Mouse (Mus musculus): ENCODE measurements around the gene Slc13a4. TPM values are rescaled to one million over a fixed set of nuclear protein-coding genes. Genes with fewer than 3 reads are reported as not detected.

Gene Slc13a4
- polyA plus RNA-seq, 1 experiment from 2014 or later = 4.6 TPM

DNA sequence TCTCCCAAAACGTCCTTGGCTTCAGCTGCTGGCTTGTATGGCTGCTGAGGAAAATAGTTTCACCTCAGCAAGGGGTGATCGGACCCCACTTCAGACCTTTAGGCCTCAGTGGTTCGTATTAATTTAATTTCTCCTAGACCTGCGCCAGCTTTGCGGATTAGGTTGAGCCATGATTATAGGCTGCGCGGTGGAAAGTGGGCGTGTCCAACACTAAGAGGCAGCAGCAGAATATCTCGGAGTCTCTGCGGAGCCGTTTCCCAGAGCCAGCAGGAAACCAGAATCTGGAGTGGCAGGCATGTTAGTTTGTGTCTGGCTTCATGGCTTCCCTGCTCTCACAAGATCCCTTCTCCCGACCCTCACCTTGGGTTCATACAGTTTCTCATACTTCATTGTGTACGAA is 38.3 kb downstream of the Slc13a4 start:
- Histone ChIP-seq H3K4me2 (ENCODE audit: low read length) (no peak overlapping the region), H3K4me1 (replicated peaks; ENCODE audit: control insufficient read depth, insufficient read depth, low read length) (no peaks in the 10 kb centered on the region), H3K27me3 (replicated peaks; ENCODE audit: control insufficient read depth, insufficient read depth, low read length) (no peaks in the 10 kb centered on the region), H3K4me3 (replicated peaks; ENCODE audit: low read length) (no peak overlapping the region), H3K9me3 (ENCODE audit: control insufficient read depth, low read length) (no peaks in the 10 kb centered on the region), H3K36me3 (ENCODE audit: control insufficient read depth, insufficient read depth) (no peaks in the 10 kb centered on the region), H3K27ac (ENCODE audit: low read length) (no peak overlapping the region), H3K9ac (replicated peaks; ENCODE audit: low read depth, low read length) (no peak overlapping the region)
- ATAC-seq = no peak
- 78% methylated on average over 13 of the region's 13 CpGs for WGBS

DNA sequence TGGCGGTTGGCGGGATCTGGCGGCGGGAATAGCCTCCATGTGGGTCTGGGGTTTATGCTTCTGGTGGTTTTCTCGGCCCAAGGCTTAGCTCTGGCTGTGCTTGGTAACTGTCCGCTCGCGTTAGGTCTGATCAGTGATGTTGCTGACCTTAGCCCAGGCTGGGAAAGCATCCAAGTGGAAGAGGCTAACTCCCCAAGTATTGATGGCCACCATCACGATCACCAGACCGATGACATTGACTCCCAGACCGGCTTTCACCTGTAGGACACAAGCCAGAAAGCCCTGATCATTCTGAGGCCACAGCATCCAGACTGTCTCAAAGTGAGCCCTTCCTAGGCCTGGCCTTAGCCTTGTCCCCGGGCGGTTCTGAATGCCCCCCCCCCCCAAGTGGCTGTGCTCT is 39.2 kb downstream of the Slc13a4 start:
- ATAC-seq = no peak
- WGBS = 95% methylated on average over 13 of the region's 13 CpGs
- Histone ChIP-seq H3K36me3 (ENCODE audit: control insufficient read depth, insufficient read depth) (0 out of 2 replicates have a peak, but pooled peaks cover 2% of the 10 kb centered on the region), H3K4me3 (replicated peaks; ENCODE audit: low read length) (no peak overlapping the region), H3K27me3 (replicated peaks; ENCODE audit: control insufficient read depth, insufficient read depth, low read length) (no peaks in the 10 kb centered on the region), H3K27ac (ENCODE audit: low read length) (no peak overlapping the region), H3K4me1 (replicated peaks; ENCODE audit: control insufficient read depth, insufficient read depth, low read length) (no peaks in the 10 kb centered on the region), H3K9ac (replicated peaks; ENCODE audit: low read depth, low read length) (no peak overlapping the region), H3K9me3 (ENCODE audit: control insufficient read depth, low read length) (no peaks in the 10 kb centered on the region), H3K4me2 (ENCODE audit: low read length) (no peak overlapping the region)

DNA sequence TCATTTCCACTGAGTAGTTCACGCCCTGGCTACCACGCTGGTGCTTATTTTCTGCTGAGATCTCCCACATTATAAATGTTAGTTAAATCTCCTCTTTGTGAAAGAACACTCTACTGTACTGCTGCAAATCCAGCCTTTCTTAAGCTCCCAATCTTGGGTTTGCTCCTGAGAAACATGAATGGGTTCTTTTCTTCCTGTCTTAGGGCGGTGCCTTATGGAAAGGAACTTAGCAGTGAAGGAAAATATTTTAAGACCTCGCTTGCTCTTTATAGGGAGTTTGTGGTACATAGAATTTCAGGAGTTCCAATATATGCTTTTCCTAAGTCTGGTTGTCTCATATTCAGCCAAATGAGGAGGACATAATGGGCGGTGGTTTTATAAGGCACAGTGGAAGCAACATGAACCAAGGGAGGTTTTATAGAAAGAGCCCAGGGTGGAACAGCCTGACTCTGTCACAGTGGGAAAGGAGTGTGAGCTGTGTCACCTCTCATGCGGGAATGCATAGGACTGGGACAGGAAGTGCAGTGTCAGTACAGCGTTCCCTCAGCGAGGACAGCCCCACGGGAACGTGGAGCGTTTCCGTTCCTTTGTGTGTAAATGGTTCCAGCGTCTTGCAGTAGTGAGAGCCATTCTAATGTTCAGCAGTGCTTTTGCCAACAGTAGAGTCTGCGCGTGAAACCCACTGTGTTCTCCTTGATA is 42.2 kb downstream of the Slc13a4 start:
- peaks cover 5% of the 10 kb centered on the region; the same call in 1 of the 2 replicates for H3K36me3 ChIP-seq (ENCODE audit: control insufficient read depth, insufficient read depth)
- 86% methylated on average over 15 of the region's 15 CpGs for WGBS
- no peaks in the 10 kb centered on the region for H3K27me3 ChIP-seq (replicated peaks; ENCODE audit: control insufficient read depth, insufficient read depth, low read length)
- no peaks in the 10 kb centered on the region for H3K4me1 ChIP-seq (replicated peaks; ENCODE audit: control insufficient read depth, insufficient read depth, low read length)
- no peaks in the 10 kb centered on the region for H3K9me3 ChIP-seq (ENCODE audit: control insufficient read depth, low read length)
- no peak overlapping the region for H3K27ac ChIP-seq (ENCODE audit: low read length)
- ATAC-seq = no peak
- H3K4me2 ChIP-seq (ENCODE audit: low read length) = no peak overlapping the region
- H3K9ac ChIP-seq (replicated peaks; ENCODE audit: low read depth, low read length) = no peak overlapping the region
- H3K4me3 ChIP-seq (replicated peaks; ENCODE audit: low read length) = no peak overlapping the region

DNA sequence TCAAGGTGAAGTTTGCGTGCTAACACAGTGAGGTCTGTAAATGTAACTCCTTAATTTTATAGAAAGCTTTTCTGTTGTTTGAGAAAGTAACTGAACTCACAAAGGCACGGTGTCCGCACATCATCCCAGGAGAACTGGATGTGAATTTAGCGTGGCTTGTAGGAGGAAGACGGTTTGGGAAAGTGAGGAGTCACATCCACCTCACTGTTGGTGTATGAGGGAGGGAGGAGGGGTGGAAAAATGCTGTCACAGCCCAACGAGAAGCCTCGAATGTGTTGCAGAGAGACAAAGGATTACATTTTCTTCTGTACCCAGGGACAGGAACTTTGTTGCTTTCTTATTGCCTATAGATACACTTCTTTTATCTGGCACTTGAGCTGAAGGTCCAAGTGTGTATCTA is 47.4 kb downstream of the Slc13a4 start:
- Histone ChIP-seq H3K36me3 (ENCODE audit: control insufficient read depth, insufficient read depth) (peaks cover 5% of the 10 kb centered on the region; the same call in 1 of the 2 replicates), H3K9ac (replicated peaks; ENCODE audit: low read depth, low read length) (no peak overlapping the region), H3K27ac (ENCODE audit: low read length) (no peak overlapping the region), H3K4me1 (replicated peaks; ENCODE audit: control insufficient read depth, insufficient read depth, low read length) (peaks cover 3% of the 10 kb centered on the region; the same call in 1 of the 2 replicates), H3K4me2 (ENCODE audit: low read length) (no peak overlapping the region), H3K4me3 (replicated peaks; ENCODE audit: low read length) (no peak overlapping the region), H3K27me3 (replicated peaks; ENCODE audit: control insufficient read depth, insufficient read depth, low read length) (no peaks in the 10 kb centered on the region), H3K9me3 (ENCODE audit: control insufficient read depth, low read length) (no peaks in the 10 kb centered on the region)
- no peak for ATAC-seq
- WGBS = 86% methylated on average over 7 of the region's 7 CpGs

DNA sequence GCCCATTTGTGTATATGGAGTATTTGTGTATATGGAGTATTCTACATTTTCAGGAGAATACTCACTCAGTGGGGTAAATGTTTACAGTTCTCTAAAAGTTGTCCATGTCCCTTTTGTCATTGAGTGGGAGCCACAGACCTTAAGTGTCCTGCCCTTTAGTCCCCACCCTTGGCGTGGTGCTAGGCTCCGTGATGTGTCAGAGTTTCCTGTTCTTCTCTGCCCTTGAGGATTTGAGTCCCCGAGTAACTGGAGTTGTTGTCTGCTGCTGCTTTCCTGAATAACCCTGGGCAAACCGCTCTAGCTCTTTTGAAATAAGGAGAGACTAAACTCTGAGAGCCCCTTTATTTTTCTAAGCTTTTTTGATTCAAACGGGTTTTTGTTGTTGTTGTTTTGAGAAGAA is 48.4 kb downstream of the Slc13a4 start:
- H3K9ac ChIP-seq (replicated peaks; ENCODE audit: low read depth, low read length) = no peak overlapping the region
- no peaks in the 10 kb centered on the region for H3K9me3 ChIP-seq (ENCODE audit: control insufficient read depth, low read length)
- H3K4me1 ChIP-seq (replicated peaks; ENCODE audit: control insufficient read depth, insufficient read depth, low read length) = peaks cover 11% of the 10 kb centered on the region
- no peak overlapping the region for H3K4me3 ChIP-seq (replicated peaks; ENCODE audit: low read length)
- H3K36me3 ChIP-seq (ENCODE audit: control insufficient read depth, insufficient read depth) = peaks cover 5% of the 10 kb centered on the region; the same call in 1 of the 2 replicates
- no peak overlapping the region for H3K4me2 ChIP-seq (ENCODE audit: low read length)
- H3K27ac ChIP-seq (ENCODE audit: low read length) = no peak overlapping the region
- WGBS = 83% methylated on average over 5 of the region's 5 CpGs
- no peak for ATAC-seq
- no peaks in the 10 kb centered on the region for H3K27me3 ChIP-seq (replicated peaks; ENCODE audit: control insufficient read depth, insufficient read depth, low read length)

DNA sequence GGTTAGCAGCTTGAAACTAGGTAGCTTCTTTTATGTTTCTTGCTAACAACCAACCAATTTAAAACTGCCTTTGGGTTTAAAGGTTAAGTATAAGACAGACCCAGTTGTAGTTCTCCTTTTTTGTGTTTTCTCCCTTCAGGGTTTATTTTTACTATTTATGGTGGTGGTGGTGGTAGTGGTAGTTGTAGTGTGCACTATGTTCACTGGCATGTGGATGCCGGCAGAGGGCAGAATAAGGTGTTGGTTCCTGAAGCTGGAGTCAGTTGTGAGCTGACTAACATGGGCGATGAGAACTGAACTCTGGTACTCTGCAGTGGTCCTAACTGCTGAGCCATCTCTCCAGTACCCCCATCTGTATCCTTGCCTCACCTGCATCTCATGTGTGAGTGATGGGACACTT is 49.0 kb downstream of the Slc13a4 start:
- H3K4me3 ChIP-seq (replicated peaks; ENCODE audit: low read length) = no peak overlapping the region
- ATAC-seq = no peak
- peaks cover 16% of the 10 kb centered on the region for H3K4me1 ChIP-seq (replicated peaks; ENCODE audit: control insufficient read depth, insufficient read depth, low read length)
- H3K9ac ChIP-seq (replicated peaks; ENCODE audit: low read depth, low read length) = no peak overlapping the region
- H3K4me2 ChIP-seq (ENCODE audit: low read length) = no peak overlapping the region
- WGBS = 91% methylated on average over 2 of the region's 2 CpGs
- H3K36me3 ChIP-seq (ENCODE audit: control insufficient read depth, insufficient read depth) = peaks cover 4% of the 10 kb centered on the region; the same call in 1 of the 2 replicates
- H3K27ac ChIP-seq (ENCODE audit: low read length) = no peak overlapping the region
- no peaks in the 10 kb centered on the region for H3K9me3 ChIP-seq (ENCODE audit: control insufficient read depth, low read length)
- no peaks in the 10 kb centered on the region for H3K27me3 ChIP-seq (replicated peaks; ENCODE audit: control insufficient read depth, insufficient read depth, low read length)

DNA sequence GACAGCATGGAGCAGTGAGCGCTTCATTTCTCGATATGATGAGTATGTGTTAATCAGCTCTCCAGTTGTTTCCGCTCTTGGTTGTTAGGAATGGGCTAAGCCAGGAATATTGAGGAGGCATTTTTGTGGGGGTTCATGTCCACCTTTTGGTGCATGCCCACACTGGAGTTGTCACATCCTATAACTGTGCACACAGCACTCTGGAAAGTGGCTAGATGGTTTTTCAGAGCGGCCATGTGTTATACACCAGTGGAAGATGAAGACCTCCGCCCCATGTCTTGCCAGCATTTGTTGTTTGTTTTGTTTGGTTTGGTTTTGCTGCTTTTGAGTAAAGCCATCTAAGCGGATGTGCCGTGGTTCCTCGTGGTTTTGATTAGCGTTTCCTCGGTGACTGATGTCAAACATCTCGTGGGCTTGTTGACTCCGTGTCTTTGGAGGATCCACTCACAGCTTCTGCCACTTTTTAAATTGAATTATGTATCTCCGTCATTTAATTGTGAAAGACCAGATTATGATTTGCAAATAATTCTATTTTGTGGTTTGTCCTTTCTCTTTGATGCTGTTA is 50.2 kb downstream of the Slc13a4 start:
- Histone ChIP-seq H3K27ac (ENCODE audit: low read length) (no peak overlapping the region), H3K27me3 (replicated peaks; ENCODE audit: control insufficient read depth, insufficient read depth, low read length) (no peaks in the 10 kb centered on the region), H3K4me1 (replicated peaks; ENCODE audit: control insufficient read depth, insufficient read depth, low read length) (peaks cover 23% of the 10 kb centered on the region), H3K4me3 (replicated peaks; ENCODE audit: low read length) (no peak overlapping the region), H3K9me3 (ENCODE audit: control insufficient read depth, low read length) (no peaks in the 10 kb centered on the region), H3K36me3 (ENCODE audit: control insufficient read depth, insufficient read depth) (no peaks in the 10 kb centered on the region), H3K4me2 (ENCODE audit: low read length) (no peak overlapping the region), H3K9ac (replicated peaks; ENCODE audit: low read depth, low read length) (no peak overlapping the region)
- 93% methylated on average over 13 of the region's 13 CpGs for WGBS
- no peak for ATAC-seq

DNA sequence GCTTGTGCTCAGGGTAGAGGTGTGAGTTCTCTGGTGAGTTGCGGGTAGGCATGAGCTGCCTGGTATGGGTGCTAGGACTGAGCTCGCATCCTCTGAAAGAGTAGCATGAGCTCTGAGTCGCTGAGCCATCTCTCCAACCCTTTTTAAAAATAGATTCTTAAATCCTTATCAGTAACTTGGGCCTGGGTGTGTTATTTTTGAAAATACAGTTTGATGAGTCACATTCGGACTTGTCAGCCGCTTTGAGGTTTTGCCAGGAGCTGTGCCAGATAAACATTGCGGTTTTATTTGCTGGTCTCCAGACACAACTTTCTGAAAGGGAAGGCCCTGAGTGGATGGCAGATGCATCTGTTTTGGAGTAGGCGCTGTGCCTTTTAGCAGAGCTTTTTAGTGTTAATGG is 51.2 kb downstream of the Slc13a4 start:
- Histone ChIP-seq H3K4me3 (replicated peaks; ENCODE audit: low read length) (no peak overlapping the region), H3K4me2 (ENCODE audit: low read length) (no peak overlapping the region), H3K27me3 (replicated peaks; ENCODE audit: control insufficient read depth, insufficient read depth, low read length) (no peaks in the 10 kb centered on the region), H3K9me3 (ENCODE audit: control insufficient read depth, low read length) (no peaks in the 10 kb centered on the region), H3K27ac (ENCODE audit: low read length) (no peak overlapping the region), H3K4me1 (replicated peaks; ENCODE audit: control insufficient read depth, insufficient read depth, low read length) (peaks cover 23% of the 10 kb centered on the region), H3K36me3 (ENCODE audit: control insufficient read depth, insufficient read depth) (no peaks in the 10 kb centered on the region), H3K9ac (replicated peaks; ENCODE audit: low read depth, low read length) (no peak overlapping the region)
- no peak for ATAC-seq
- 85% methylated on average over 7 of the region's 7 CpGs for WGBS

DNA sequence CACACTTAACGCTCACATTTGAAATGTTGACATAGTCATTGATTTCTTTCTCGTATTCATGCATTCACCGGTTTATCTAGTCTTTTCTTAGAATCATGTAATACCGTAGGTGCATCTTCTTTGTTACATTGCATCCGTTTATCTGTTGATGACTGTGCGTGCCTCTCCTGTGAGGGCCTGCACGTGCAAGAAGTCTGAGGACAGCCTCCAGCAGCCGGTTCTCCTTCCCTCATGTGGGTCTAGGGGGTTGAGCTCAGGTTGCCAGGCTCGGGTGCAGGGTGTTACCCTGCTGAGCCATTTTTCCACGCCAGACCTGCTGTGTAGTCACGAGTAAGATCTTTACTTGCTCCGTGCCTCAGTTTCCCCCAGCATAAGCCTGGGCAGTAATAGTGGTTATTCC is 52.9 kb downstream of the Slc13a4 start:
- Histone ChIP-seq H3K4me2 (ENCODE audit: low read length) (peak overlapping the region; percentile 12; the same call in 1 of the 2 replicates), H3K9me3 (ENCODE audit: control insufficient read depth, low read length) (no peaks in the 10 kb centered on the region), H3K36me3 (ENCODE audit: control insufficient read depth, insufficient read depth) (no peaks in the 10 kb centered on the region), H3K27me3 (replicated peaks; ENCODE audit: control insufficient read depth, insufficient read depth, low read length) (no peaks in the 10 kb centered on the region), H3K4me3 (replicated peaks; ENCODE audit: low read length) (no peak overlapping the region), H3K9ac (replicated peaks; ENCODE audit: low read depth, low read length) (no peak overlapping the region), H3K4me1 (replicated peaks; ENCODE audit: control insufficient read depth, insufficient read depth, low read length) (peaks cover 23% of the 10 kb centered on the region), H3K27ac (ENCODE audit: low read length) (no peak overlapping the region)
- ATAC-seq = no peak
- 75% methylated on average over 12 of the region's 12 CpGs for WGBS
